Mouse (Mus musculus): ENCODE results near the gene Sept14.
A peak's percentile ranks its signal among the peaks of the same experiment; 100 is the strongest.
"Not testable (repeated sequence)": the region's sequence is repeated elsewhere in the genome, so short reads cannot be mapped to it uniquely, and the experiment has no call there.

Gene Sept14

GRCm38 (mm10) chr5:129708412-129708811 lies at the start of gene Sept14:
Gene Sept14 (minus strand): TSS chr5:129708512.
- no peak for DNase-seq (ENCODE audit: low spot score)

- no peak for DNase-seq (ENCODE audit: low spot score)
Measured at GRCm38 (mm10) chr5:129756886-129757285, 48.6 kb upstream of the Sept14 start.

GRCm38 (mm10) chr5:129744050-129744449 lies 35.7 kb upstream of the Sept14 start:
- no peak for DNase-seq (ENCODE audit: low spot score)

GRCm38 (mm10) chr5:129742903-129743488 lies 34.7 kb upstream of the Sept14 start:
- no peak for DNase-seq (ENCODE audit: low spot score)

GRCm38 (mm10) chr5:129740976-129741375 lies 32.7 kb upstream of the Sept14 start:
- no peak for DNase-seq (ENCODE audit: low spot score)

- no peak for DNase-seq (ENCODE audit: low spot score)
Measured at GRCm38 (mm10) chr5:129731021-129731420, 22.7 kb upstream of the Sept14 start.

DNA sequence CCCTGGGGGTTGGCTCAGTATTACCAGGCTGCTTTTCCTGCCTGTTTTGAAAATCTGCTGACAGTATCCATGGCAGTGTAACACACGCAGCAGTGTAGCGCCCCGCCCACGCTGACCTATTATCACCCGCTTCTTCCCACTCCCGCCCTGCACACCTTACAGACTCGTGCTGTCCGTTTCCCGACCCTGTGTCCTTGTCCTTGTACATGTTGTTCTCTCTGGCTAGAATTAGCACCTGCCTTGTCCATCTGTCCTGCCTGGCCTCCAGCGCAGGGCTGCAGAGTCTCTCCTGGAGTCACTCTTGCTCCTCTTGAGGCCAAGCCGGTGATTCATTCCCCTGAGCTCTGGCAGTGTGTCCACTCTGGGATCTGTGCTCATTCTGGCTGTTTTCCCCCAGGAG lies 22.0 kb upstream of the Sept14 start:
- no peak for DNase-seq (ENCODE audit: low spot score)

- DNase-seq (ENCODE audit: low spot score): no peak
Measured at GRCm38 (mm10) chr5:129729286-129729685, 21.0 kb upstream of the Sept14 start.

GRCm38 (mm10) chr5:129726784-129727183 lies 18.5 kb upstream of the Sept14 start:
- DNase-seq (ENCODE audit: low spot score): no peak

- DNase-seq (ENCODE audit: low spot score): no peak
Measured at GRCm38 (mm10) chr5:129725774-129726392, 17.6 kb upstream of the Sept14 start.

DNA sequence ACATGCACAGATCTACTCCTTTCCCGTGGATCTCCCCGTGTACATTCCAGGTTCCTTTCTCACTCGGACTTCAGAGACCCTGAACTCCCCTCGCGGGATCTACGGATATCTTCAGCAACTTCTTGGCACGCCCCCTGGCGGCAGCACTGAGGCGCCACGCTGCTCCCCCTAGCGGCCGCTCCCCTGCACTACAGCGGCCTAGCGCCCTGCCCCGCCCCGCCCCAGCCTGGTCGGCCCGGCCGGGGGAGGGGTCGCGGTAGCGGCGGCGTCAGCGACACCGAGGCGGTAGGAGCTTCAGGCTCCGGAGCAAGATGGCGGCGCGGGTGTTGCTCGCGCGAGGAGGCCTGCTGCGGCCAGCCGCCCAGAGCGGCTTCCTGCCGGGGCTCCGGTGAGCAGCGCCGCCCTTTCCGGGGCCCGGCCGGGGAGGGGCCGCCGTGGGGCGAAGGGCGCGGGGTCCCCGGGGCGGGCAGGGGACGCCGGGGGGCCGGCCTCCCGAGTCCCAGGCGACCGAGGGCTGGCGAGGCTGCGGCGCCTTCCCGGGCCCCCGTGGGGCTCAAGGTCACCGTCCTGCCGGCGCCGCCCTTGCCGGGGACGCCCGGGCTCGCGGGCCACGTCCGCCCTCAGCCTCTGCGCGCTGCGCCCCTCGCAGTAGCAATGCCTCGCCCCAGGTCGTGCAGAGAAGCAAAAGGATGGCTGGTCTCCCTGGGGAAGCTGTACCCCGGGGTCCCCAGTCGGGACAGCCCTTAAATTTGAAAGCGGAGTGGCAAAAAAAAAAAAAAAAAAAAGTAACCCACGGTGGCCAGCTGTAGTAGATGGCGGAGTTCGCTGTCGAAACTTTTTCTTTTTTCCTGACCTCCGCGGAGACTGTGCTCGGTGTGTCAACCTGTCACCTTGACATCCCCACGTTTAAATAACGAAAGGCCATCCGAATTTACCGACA lies 16.8 kb upstream of the Sept14 start, which contains the start of gene Nipsnap2:
Gene Nipsnap2, plus strand, starts transcription at position 230 of the 940 bp plus-strand sequence.
- DNase-seq (ENCODE audit: low spot score): peak; percentile 94

GRCm38 (mm10) chr5:129724268-129724667 lies 16.0 kb upstream of the Sept14 start:
- DNase-seq (ENCODE audit: low spot score): no peak

DNA sequence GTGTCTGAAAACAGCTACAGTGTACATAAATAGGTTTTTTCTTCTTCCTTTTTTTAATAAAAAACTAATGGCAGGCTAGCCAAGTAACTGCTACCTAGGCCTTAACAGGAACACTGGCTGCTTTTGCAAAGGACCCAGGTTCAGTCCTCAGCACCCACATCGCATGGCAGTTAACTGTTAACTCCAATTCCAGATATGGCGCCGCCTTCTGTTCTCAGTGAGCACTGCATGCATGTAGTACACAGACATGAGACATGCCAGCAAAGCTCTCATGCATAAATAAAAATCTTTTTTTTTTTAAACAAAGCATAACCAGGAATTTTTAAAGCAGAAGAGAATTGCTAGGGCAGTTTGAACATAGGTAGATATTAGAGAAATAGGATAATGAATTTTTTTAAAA lies 11.9 kb upstream of the Sept14 start:
- DNase-seq (ENCODE audit: low spot score): no peak

DNA sequence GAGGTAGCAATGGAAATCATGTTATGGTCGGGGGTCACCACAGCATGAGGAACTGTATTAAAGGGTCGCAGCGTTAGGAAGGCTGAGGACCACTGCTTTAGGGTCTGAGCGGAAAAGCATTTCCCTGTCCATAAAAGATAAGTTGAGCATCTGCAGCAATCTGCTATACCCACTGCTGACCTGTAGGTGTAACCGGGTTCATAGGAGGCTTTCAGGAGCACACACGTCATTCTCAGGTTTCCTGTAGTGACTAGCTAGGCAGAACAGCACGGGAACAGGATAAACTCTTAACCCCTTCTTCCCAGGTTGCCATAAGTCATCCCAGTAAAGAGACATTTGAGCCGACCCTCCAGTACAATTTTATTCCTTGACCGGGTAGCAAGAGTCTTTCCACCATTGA lies 8.7 kb upstream of the Sept14 start:
- no peak for DNase-seq (ENCODE audit: low spot score)

DNA sequence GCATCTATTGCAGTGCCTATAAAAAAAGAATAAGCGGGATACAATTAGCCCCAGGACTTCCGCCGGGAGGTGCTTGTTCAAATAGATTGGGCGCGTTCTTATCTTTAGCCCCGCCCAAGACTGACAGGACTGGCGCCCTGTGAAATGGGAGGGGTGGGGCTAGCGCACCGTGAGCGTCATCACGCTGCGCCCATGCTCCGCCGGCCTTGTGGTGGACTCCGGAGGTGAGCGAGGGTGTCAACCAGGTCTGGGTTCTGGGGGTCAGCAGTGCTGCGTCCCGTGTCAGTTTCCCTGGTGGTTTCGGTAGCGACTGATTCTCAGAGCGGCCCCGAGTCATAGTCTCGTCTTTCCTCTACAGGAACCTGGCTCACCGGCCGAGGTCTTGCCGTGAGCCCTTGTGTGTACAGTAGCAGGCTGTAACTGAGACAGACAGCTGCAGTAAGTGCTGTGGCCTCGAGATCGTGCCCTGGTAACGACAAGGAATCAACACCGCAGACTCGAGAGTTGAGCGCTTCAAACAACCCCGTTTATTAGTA lies 7.1 kb upstream of the Sept14 start, which contains the start of gene Mrps17:
Gene Mrps17, plus strand, starts transcription at position 172 of the 536 bp plus-strand sequence.
- DNase-seq (ENCODE audit: low spot score): peak; percentile 88

GRCm38 (mm10) chr5:129703368-129703767 lies 4.9 kb downstream of the Sept14 start:
- no peak for DNase-seq (ENCODE audit: low spot score)

DNA sequence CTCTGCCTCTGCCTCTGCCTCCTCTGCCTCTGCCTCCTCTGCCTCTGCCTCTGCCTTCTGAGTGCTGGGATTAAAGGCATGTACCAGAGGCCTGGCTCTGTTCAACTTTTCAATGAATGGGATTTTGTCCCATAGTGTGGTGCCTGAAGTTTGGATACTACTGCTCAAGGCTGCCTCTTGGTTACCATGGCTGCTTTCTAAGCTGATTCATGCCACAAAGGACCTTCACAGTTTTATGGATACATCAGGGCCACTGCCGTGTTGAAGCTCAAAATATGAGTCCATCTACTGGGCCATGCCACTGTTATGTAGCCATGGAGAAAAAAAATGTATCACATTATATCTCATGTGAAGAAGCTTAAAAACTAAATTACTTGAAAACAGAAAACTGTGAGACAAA lies 6.6 kb downstream of the Sept14 start:
- no peak for DNase-seq (ENCODE audit: low spot score)

DNA sequence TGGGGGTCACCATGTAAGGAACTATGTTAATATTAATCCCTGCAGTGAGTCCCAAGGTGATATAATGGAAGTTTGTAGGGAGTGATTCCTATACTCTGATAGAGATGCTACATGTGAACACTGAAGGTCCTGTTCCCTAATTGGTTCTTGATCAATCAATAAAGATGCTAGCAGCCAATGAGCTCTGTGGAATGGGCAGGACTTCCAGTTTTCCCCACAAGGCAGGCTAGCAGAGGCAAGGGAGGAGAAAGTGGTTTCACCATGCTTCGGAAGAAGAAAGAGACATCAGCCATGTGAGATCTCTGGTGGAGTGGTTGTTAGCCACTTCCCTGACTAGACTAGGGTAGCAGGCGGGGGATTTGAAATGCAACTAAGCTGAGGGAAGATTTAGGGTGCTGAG lies 7.8 kb downstream of the Sept14 start:
- no peak for DNase-seq (ENCODE audit: low spot score)

- no peak for DNase-seq (ENCODE audit: low spot score)
Measured at GRCm38 (mm10) chr5:129690528-129690927, 17.8 kb downstream of the Sept14 start.

- no peak for DNase-seq (ENCODE audit: low spot score)
Measured at GRCm38 (mm10) chr5:129687621-129688020, 20.7 kb downstream of the Sept14 start.

GRCm38 (mm10) chr5:129685141-129685540 lies 23.2 kb downstream of the Sept14 start:
- not testable (repeated sequence) for DNase-seq (ENCODE audit: low spot score)

DNA sequence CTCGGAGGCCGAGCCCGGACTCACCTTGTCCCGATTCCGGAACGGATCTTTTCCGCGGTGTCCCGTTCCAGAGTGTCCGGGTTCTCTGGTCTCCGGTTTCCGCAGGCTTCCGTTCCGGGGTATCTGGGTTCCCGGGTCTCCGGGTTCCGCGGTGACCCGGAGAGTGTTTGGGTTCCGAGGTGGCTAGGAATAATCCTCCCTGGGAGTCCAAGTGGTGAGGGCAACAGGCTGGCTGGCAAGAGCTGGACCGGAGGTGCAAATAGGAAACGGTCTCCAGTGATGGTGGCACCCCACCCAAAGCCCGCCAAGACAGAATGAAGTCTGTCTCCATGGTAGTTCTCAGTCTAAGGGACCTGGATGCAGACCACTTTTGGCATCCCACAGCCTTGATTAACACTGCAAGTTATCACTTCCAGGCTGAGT lies 38.3 kb downstream of the Sept14 start, which contains the start of gene Zfp11:
Gene Zfp11, minus strand, starts transcription at position 64 of the 423 bp plus-strand sequence.
- DNase-seq (ENCODE audit: low spot score): no peak

All from urinary bladder, postnatal 25 days (tissue).